Mouse (Mus musculus): ENCODE data around the gene Prune1.

DNA sequence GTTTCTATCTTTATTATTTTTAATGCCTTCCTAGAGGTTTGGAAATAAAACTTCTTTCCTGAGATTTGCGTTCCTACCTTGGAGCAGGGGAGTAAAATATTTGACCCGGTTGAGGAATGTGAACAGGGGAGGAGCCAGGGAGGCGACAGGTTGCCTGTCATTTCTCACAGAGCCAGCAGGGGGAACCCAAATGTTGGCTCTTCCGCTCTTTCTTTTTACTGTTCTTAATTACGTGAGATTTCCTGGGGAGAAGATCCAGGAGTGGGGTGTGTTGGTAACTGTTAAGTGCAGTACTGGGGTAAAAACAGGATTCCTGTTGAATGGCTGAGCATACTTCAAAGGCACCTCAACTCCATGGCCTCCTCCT, 14.2 kb upstream of the Prune1 start:
- TF ChIP-seq CTCF (IDR thresholded peaks at IDR 0.05; ENCODE audit: extremely low read depth, insufficient read depth, low read length) (peak; percentile 63), POLR2A (IDR thresholded peaks at IDR 0.05; ENCODE audit: extremely low read depth, insufficient read depth, low read length) (no peak)

All from cortical plate, adult 2 months (tissue).